Mouse (Mus musculus) liver, embryonic 11.5 days (tissue): ENCODE data around the gene Ly6f. TPM values are rescaled to one million over a fixed set of nuclear protein-coding genes. Genes with fewer than 3 reads are reported as not detected.

ENCODE experiments used
- ATAC-seq: fragments of 200-750 bp; cut with Nextera tagmentation; replicated peaks from 2 replicates; pipeline ENCODE4 v1.8.0; 2017; ENCODE audit warnings: moderate number of reproducible peaks, mild to moderate bottlenecking, moderate TSS enrichment, moderate library complexity; ENCODE audit not compliant: low FRiP score
- DNase-seq: peaks from one replicate; pipeline ENCODE4 v3.0.0-alpha.2; 2017; ENCODE audit warnings: low spot score
- H3K27ac ChIP-seq: fragments of 300-500 bp; sonication (generic); 2 replicates; pipeline ENCODE4 v1.5.1; 2014; ENCODE audit warnings: mild to moderate bottlenecking, low read depth, low read length, control low read depth
- H3K27me3 ChIP-seq: fragments of 300-500 bp; sonication (generic); replicated peaks from 2 replicates; pipeline ENCODE4 v1.6.1; 2014; ENCODE audit warnings: low read length, mixed read lengths; ENCODE audit not compliant: control insufficient read depth, insufficient read depth
- H3K36me3 ChIP-seq: fragments of 300-500 bp; sonication (generic); 2 replicates; pipeline ENCODE4 v1.6.1; 2014; ENCODE audit warnings: mild to moderate bottlenecking, low read length, moderate library complexity, mixed read lengths; ENCODE audit not compliant: control insufficient read depth, insufficient read depth
- H3K4me1 ChIP-seq: fragments of 300-500 bp; sonication (generic); replicated peaks from 2 replicates; pipeline ENCODE4 v1.6.1; 2014; ENCODE audit warnings: low read length, mixed read lengths; ENCODE audit not compliant: control insufficient read depth, insufficient read depth
- H3K4me2 ChIP-seq: fragments of 300-500 bp; sonication (generic); 2 replicates; pipeline ENCODE4 v1.6.1; 2014; ENCODE audit warnings: mild to moderate bottlenecking, control low read depth, moderate library complexity
- H3K4me3 ChIP-seq: fragments of 300-500 bp; sonication (generic); 2 replicates; pipeline ENCODE4 v1.5.1; 2014; ENCODE audit warnings: low read depth, low read length, control low read depth
- H3K9ac ChIP-seq: fragments of 300-500 bp; sonication (generic); 2 replicates; pipeline ENCODE4 v1.6.1; 2014; ENCODE audit warnings: low read depth, low read length, control low read depth
- H3K9me3 ChIP-seq: fragments of 300-500 bp; sonication (generic); 2 replicates; pipeline ENCODE4 v1.6.1; 2016; ENCODE audit warnings: low read length, inconsistent platforms, mixed read lengths; ENCODE audit not compliant: control insufficient read depth
- WGBS: fragments of 180-500 bp; shearing (Covaris S2); extraction: QIAGEN DNeasy Blood & Tissue Kit; methylation state at CpG from one replicate; pipeline ENCODE4 v1.1.7; 2014; 5-methylcytosine and 5-hydroxymethylcytosine counted together
- polyA plus RNA-seq: library from polyadenylated mRNA; unstranded; fragments of >200 nt; fragmentation: Nextera tagmentation; extraction: Ambion mirVana; gene quantifications from 2 replicates; pipeline ENCODE4 v1.2.1, GENCODE M21; 2014

Gene Ly6f
- polyA plus RNA-seq: not detected in 2 replicates

GRCm38 (mm10) chr15:75268121-75268520 is at the start of gene Ly6f:
TSS of gene Ly6f (plus strand) at chr15:75268421.
- no peak for ATAC-seq
- DNase-seq: no peak
- no peak within 1 kb of the TSS for H3K4me3 ChIP-seq
- no peak within 1 kb of the TSS for H3K9ac ChIP-seq
- H3K27me3 ChIP-seq: no peaks in the 10 kb centered on the region
- no peaks in the 10 kb centered on the region for H3K4me1 ChIP-seq
- no peak within 1 kb of the TSS for H3K4me2 ChIP-seq
- H3K36me3 ChIP-seq: no peaks in the 10 kb centered on the region
- H3K9me3 ChIP-seq: no peaks in the 10 kb centered on the region
- H3K27ac ChIP-seq: no peak within 1 kb of the TSS

DNA sequence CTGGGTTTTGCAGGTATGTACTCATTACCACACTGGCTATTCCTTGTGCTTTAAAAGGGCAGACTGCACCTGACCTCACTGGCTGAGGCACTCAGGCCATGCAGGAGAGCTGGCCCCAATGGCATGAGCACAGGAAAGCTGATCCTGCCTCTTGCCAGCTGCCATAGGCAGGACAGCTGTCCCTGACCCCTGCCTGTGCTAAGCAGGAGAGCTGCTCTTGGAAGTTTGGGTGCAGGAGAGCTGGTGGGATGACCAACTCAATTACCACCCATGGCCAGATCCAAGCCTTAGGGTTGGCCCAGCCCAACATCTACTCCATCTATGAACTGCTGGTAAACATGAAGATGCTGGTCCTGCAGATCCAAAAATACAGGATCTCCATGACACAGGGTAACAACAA is 46.3 kb upstream of the Ly6f start:
- no peaks in the 10 kb centered on the region for H3K4me1 ChIP-seq
- no peak overlapping the region for H3K9ac ChIP-seq
- no peaks in the 10 kb centered on the region for H3K36me3 ChIP-seq
- ATAC-seq: no peak
- no peak overlapping the region for H3K4me2 ChIP-seq
- H3K27ac ChIP-seq: no peak overlapping the region
- H3K27me3 ChIP-seq: no peaks in the 10 kb centered on the region
- no peak for DNase-seq
- H3K4me3 ChIP-seq: no peak overlapping the region
- no peaks in the 10 kb centered on the region; the same call in 1 of the 2 replicates for H3K9me3 ChIP-seq

GRCm38 (mm10) chr15:75237736-75238288 is 30.4 kb upstream of the Ly6f start:
- H3K9me3 ChIP-seq: no peaks in the 10 kb centered on the region
- WGBS: 72% methylated on average over 3 of the region's 3 CpGs
- DNase-seq: no peak

DNA sequence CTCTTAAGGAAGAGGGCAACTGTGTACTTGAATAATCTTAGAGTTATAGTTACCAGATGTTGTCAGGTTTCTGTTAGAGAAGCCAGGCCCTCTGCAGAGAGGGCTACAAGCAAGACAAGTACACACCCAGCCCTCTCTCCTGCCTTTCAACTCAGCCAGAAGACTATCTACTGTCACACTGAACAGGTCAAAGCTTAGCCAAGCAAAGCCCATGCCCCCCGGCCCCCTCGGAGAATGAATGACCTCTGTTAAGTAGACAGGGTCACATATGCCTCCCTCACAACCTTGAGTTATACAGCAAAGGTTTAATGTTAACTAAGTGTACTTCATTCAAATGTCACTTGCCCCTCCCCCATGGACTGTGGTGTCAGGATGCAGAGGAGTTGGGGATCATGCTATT is 27.7 kb upstream of the Ly6f start:
- WGBS: 62% methylated on average over 2 of the region's 2 CpGs
- no peaks in the 10 kb centered on the region for H3K27me3 ChIP-seq
- H3K4me3 ChIP-seq: no peak overlapping the region
- H3K9ac ChIP-seq: no peak overlapping the region
- H3K4me2 ChIP-seq: no peak overlapping the region
- DNase-seq: no peak
- no peaks in the 10 kb centered on the region for H3K9me3 ChIP-seq
- no peaks in the 10 kb centered on the region for H3K36me3 ChIP-seq
- no peaks in the 10 kb centered on the region for H3K4me1 ChIP-seq
- ATAC-seq: no peak
- no peak overlapping the region for H3K27ac ChIP-seq

More at GRCm38 (mm10) chr15:75237736-75238288, 30.4 kb upstream of the Ly6f start:
- no peaks in the 10 kb centered on the region for H3K27me3 ChIP-seq
- H3K27ac ChIP-seq: no peak overlapping the region
- no peak overlapping the region for H3K9ac ChIP-seq
- H3K36me3 ChIP-seq: no peaks in the 10 kb centered on the region
- H3K4me3 ChIP-seq: no peak overlapping the region
- no peak for ATAC-seq
- no peak overlapping the region for H3K4me2 ChIP-seq
- no peaks in the 10 kb centered on the region for H3K4me1 ChIP-seq

GRCm38 (mm10) chr15:75242756-75243640 is 25.2 kb upstream of the Ly6f start:
- H3K4me2 ChIP-seq: no peak overlapping the region
- H3K36me3 ChIP-seq: no peaks in the 10 kb centered on the region
- no peaks in the 10 kb centered on the region for H3K4me1 ChIP-seq
- H3K9ac ChIP-seq: no peak overlapping the region
- no peaks in the 10 kb centered on the region for H3K9me3 ChIP-seq
- H3K27ac ChIP-seq: no peak overlapping the region
- ATAC-seq: no peak
- WGBS: 69% methylated on average over 3 of the region's 3 CpGs
- H3K4me3 ChIP-seq: no peak overlapping the region
- DNase-seq: no peak
- H3K27me3 ChIP-seq: no peaks in the 10 kb centered on the region

DNA sequence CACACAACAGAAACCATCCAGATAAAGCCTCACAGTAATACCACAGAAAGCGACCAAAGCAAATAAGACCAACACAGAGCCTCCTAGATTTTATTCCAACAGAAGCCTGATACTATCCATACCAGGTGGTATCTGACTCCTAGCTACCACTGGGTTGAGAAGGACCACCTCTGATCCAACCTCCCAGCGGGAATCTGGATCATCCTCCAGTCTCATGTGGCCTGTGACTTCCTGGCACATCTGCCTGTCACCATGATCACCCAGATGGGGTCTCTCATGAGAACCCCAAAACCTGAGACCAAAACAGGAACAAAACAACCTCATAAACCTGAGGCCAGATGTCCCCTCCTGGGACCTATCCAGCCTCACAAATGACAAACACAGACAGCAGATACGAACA is 13.6 kb upstream of the Ly6f start:
- WGBS: 84% methylated on average over 3 of the region's 3 CpGs
- no peak for DNase-seq
- no peaks in the 10 kb centered on the region for H3K36me3 ChIP-seq
- no peaks in the 10 kb centered on the region for H3K4me1 ChIP-seq
- H3K9ac ChIP-seq: no peak overlapping the region
- H3K27me3 ChIP-seq: no peaks in the 10 kb centered on the region
- H3K4me2 ChIP-seq: no peak overlapping the region
- no peak for ATAC-seq
- H3K9me3 ChIP-seq: no peaks in the 10 kb centered on the region
- no peak overlapping the region for H3K4me3 ChIP-seq
- no peak overlapping the region for H3K27ac ChIP-seq

- no peak overlapping the region for H3K4me3 ChIP-seq
- no peak for ATAC-seq
- no peaks in the 10 kb centered on the region for H3K4me1 ChIP-seq
- no peak overlapping the region for H3K9ac ChIP-seq
- H3K27ac ChIP-seq: no peak overlapping the region
- DNase-seq: no peak
- H3K36me3 ChIP-seq: no peaks in the 10 kb centered on the region
- H3K9me3 ChIP-seq: no peaks in the 10 kb centered on the region
- H3K27me3 ChIP-seq: no peaks in the 10 kb centered on the region
- H3K4me2 ChIP-seq: no peak overlapping the region
Measured at GRCm38 (mm10) chr15:75265863-75266262, 2.4 kb upstream of the Ly6f start.

DNA sequence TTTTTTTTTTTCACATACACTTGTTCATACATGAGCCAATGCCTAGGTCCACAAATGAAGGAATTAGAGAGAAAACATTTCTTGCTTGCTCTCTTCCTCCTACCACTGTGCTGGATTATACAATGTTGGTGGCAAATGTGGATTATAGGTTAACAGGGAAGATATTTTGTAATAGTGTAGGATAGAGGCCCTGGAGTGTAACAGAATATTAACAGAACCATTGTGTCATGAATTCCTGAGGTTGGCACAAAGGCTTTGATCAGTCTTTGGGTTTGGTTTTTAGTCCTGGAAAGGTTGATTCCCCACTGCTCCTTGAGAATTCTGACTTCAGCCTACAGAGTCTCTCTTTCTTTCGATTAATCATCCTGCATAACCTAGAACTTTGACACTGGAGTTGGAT is 1.6 kb upstream of the Ly6f start:
- Histone ChIP-seq H3K4me1 (no peaks in the 10 kb centered on the region), H3K4me2 (no peak overlapping the region), H3K27ac (no peak overlapping the region), H3K27me3 (no peaks in the 10 kb centered on the region), H3K9me3 (no peaks in the 10 kb centered on the region), H3K4me3 (no peak overlapping the region), H3K36me3 (no peaks in the 10 kb centered on the region), H3K9ac (no peak overlapping the region)
- ATAC-seq: no peak
- no peak for DNase-seq
- WGBS: 48% methylated on average over 1 of the region's 1 CpGs
